Mouse (Mus musculus): ENCODE results near the gene Bmpr1b. TPM values are rescaled to one million over a fixed set of nuclear protein-coding genes. Genes with fewer than 3 reads are reported as not detected.
A peak's percentile ranks its signal among the peaks of the same experiment; 100 is the strongest.
"Not testable (repeated sequence)": the region's sequence is repeated elsewhere in the genome, so short reads cannot be mapped to it uniquely, and the experiment has no call there.

The Bmpr1b gene
- 4.8 and 12.3 TPM in 2 replicates for polyA plus RNA-seq (2014; fragmentation: Nextera tagmentation; extraction: Ambion mirVana)

- H3K36me3 ChIP-seq (ENCODE audit: control insufficient read depth, insufficient read depth, low read length) = no peaks in the 10 kb centered on the region
- H3K4me1 ChIP-seq (ENCODE audit: control insufficient read depth, insufficient read depth, low read length) = peaks cover 11% of the 10 kb centered on the region; the same call in 1 of the 2 replicates
- peaks cover 5% of the 10 kb centered on the region; the same call in 1 of the 2 replicates for H3K27me3 ChIP-seq (ENCODE audit: control insufficient read depth, insufficient read depth, low read length)
- ATAC-seq (ENCODE audit: low FRiP score, low TSS enrichment) = peak; percentile 92
- peak within 1 kb of the TSS; percentile 74 for H3K4me3 ChIP-seq (ENCODE audit: low read length)
- H3K4me2 ChIP-seq (replicated peaks; ENCODE audit: low read depth, low read length) = peak within 1 kb of the TSS; percentile 86
- peak within 1 kb of the TSS; percentile 82 for H3K9ac ChIP-seq (ENCODE audit: low read depth, low read length)
- H3K27ac ChIP-seq (ENCODE audit: low read depth, low read length) = peak within 1 kb of the TSS; percentile 64
- no peaks in the 10 kb centered on the region for H3K9me3 ChIP-seq (ENCODE audit: control insufficient read depth, low read length)
- WGBS = under 1% methylated on average over 50 of the region's 65 CpGs
These were observed at the start of gene Bmpr1b for GRCm38 (mm10) chr3:142168863-142169521. TSS of gene Bmpr1b (minus strand) at chr3:142169425.

- H3K4me2 ChIP-seq (replicated peaks; ENCODE audit: low read depth, low read length) = no peak overlapping the region
- H3K4me1 ChIP-seq (ENCODE audit: control insufficient read depth, insufficient read depth, low read length) = no peaks in the 10 kb centered on the region; the same call in 1 of the 2 replicates
- H3K9ac ChIP-seq (ENCODE audit: low read depth, low read length) = no peak overlapping the region
- H3K36me3 ChIP-seq (ENCODE audit: control insufficient read depth, insufficient read depth, low read length) = no peaks in the 10 kb centered on the region
- H3K4me3 ChIP-seq (ENCODE audit: low read length) = no peak overlapping the region
- no peak for ATAC-seq (ENCODE audit: low FRiP score, low TSS enrichment)
- no peaks in the 10 kb centered on the region for H3K9me3 ChIP-seq (ENCODE audit: control insufficient read depth, low read length)
- 60% methylated on average over 2 of the region's 2 CpGs for WGBS
- no peak overlapping the region for H3K27ac ChIP-seq (ENCODE audit: low read depth, low read length)
- H3K27me3 ChIP-seq (ENCODE audit: control insufficient read depth, insufficient read depth, low read length) = no peaks in the 10 kb centered on the region
These were observed 43.6 kb upstream of the Bmpr1b start for GRCm38 (mm10) chr3:142212821-142213220.

- WGBS = 51% methylated on average over 3 of the region's 3 CpGs
- H3K4me1 ChIP-seq (ENCODE audit: control insufficient read depth, insufficient read depth, low read length) = no peaks in the 10 kb centered on the region; the same call in 1 of the 2 replicates
- H3K27ac ChIP-seq (ENCODE audit: low read depth, low read length) = no peak overlapping the region
- no peak overlapping the region for H3K9ac ChIP-seq (ENCODE audit: low read depth, low read length)
- no peaks in the 10 kb centered on the region for H3K27me3 ChIP-seq (ENCODE audit: control insufficient read depth, insufficient read depth, low read length)
- no peak overlapping the region for H3K4me3 ChIP-seq (ENCODE audit: low read length)
- no peak for ATAC-seq (ENCODE audit: low FRiP score, low TSS enrichment)
- H3K36me3 ChIP-seq (ENCODE audit: control insufficient read depth, insufficient read depth, low read length) = no peaks in the 10 kb centered on the region
- no peak overlapping the region for H3K4me2 ChIP-seq (replicated peaks; ENCODE audit: low read depth, low read length)
- H3K9me3 ChIP-seq (ENCODE audit: control insufficient read depth, low read length) = no peaks in the 10 kb centered on the region
These were observed 43.0 kb upstream of the Bmpr1b start for GRCm38 (mm10) chr3:142212186-142212585.

- no peak overlapping the region for H3K4me2 ChIP-seq (replicated peaks; ENCODE audit: low read depth, low read length)
- no peak for ATAC-seq (ENCODE audit: low FRiP score, low TSS enrichment)
- H3K9me3 ChIP-seq (ENCODE audit: control insufficient read depth, low read length) = no peaks in the 10 kb centered on the region
- WGBS = 62% methylated on average over 6 of the region's 6 CpGs
- no peak overlapping the region for H3K4me3 ChIP-seq (ENCODE audit: low read length)
- H3K27ac ChIP-seq (ENCODE audit: low read depth, low read length) = no peak overlapping the region
- H3K27me3 ChIP-seq (ENCODE audit: control insufficient read depth, insufficient read depth, low read length) = no peaks in the 10 kb centered on the region
- H3K9ac ChIP-seq (ENCODE audit: low read depth, low read length) = no peak overlapping the region
- no peaks in the 10 kb centered on the region; the same call in 1 of the 2 replicates for H3K4me1 ChIP-seq (ENCODE audit: control insufficient read depth, insufficient read depth, low read length)
- no peaks in the 10 kb centered on the region for H3K36me3 ChIP-seq (ENCODE audit: control insufficient read depth, insufficient read depth, low read length)
These were observed 40.8 kb upstream of the Bmpr1b start for GRCm38 (mm10) chr3:142209981-142210380.

- no peaks in the 10 kb centered on the region for H3K9me3 ChIP-seq (ENCODE audit: control insufficient read depth, low read length)
- H3K36me3 ChIP-seq (ENCODE audit: control insufficient read depth, insufficient read depth, low read length) = no peaks in the 10 kb centered on the region
- no peaks in the 10 kb centered on the region; the same call in 1 of the 2 replicates for H3K4me1 ChIP-seq (ENCODE audit: control insufficient read depth, insufficient read depth, low read length)
- no peaks in the 10 kb centered on the region for H3K27me3 ChIP-seq (ENCODE audit: control insufficient read depth, insufficient read depth, low read length)
- no peak overlapping the region for H3K27ac ChIP-seq (ENCODE audit: low read depth, low read length)
- 80% methylated on average over 11 of the region's 11 CpGs for WGBS
- H3K4me3 ChIP-seq (ENCODE audit: low read length) = no peak overlapping the region
- H3K4me2 ChIP-seq (replicated peaks; ENCODE audit: low read depth, low read length) = no peak overlapping the region
- H3K9ac ChIP-seq (ENCODE audit: low read depth, low read length) = no peak overlapping the region
- ATAC-seq (ENCODE audit: low FRiP score, low TSS enrichment) = no peak
These were observed 39.8 kb upstream of the Bmpr1b start for GRCm38 (mm10) chr3:142209057-142209456.

GRCm38 (mm10) chr3:142207488-142207887, 38.3 kb upstream of the Bmpr1b start:
- Histone ChIP-seq H3K4me1 (ENCODE audit: control insufficient read depth, insufficient read depth, low read length) (no peaks in the 10 kb centered on the region; the same call in 1 of the 2 replicates), H3K36me3 (ENCODE audit: control insufficient read depth, insufficient read depth, low read length) (no peaks in the 10 kb centered on the region), H3K9ac (ENCODE audit: low read depth, low read length) (no peak overlapping the region), H3K4me2 (replicated peaks; ENCODE audit: low read depth, low read length) (no peak overlapping the region), H3K9me3 (ENCODE audit: control insufficient read depth, low read length) (0 out of 2 replicates have a peak, but pooled peaks cover 4% of the 10 kb centered on the region), H3K4me3 (ENCODE audit: low read length) (no peak overlapping the region), H3K27me3 (ENCODE audit: control insufficient read depth, insufficient read depth, low read length) (no peaks in the 10 kb centered on the region), H3K27ac (ENCODE audit: low read depth, low read length) (no peak overlapping the region)
- ATAC-seq (ENCODE audit: low FRiP score, low TSS enrichment) = no peak
- 93% methylated on average over 6 of the region's 6 CpGs for WGBS

- Histone ChIP-seq H3K9me3 (ENCODE audit: control insufficient read depth, low read length) (0 out of 2 replicates have a peak, but pooled peaks cover 4% of the 10 kb centered on the region), H3K4me3 (ENCODE audit: low read length) (no peak overlapping the region), H3K4me1 (ENCODE audit: control insufficient read depth, insufficient read depth, low read length) (no peaks in the 10 kb centered on the region; the same call in 1 of the 2 replicates), H3K4me2 (replicated peaks; ENCODE audit: low read depth, low read length) (no peak overlapping the region), H3K9ac (ENCODE audit: low read depth, low read length) (no peak overlapping the region), H3K36me3 (ENCODE audit: control insufficient read depth, insufficient read depth, low read length) (no peaks in the 10 kb centered on the region), H3K27me3 (ENCODE audit: control insufficient read depth, insufficient read depth, low read length) (no peaks in the 10 kb centered on the region), H3K27ac (ENCODE audit: low read depth, low read length) (no peak overlapping the region)
- WGBS = 33% methylated on average over 3 of the region's 3 CpGs
- ATAC-seq (ENCODE audit: low FRiP score, low TSS enrichment) = no peak
These were observed 37.1 kb upstream of the Bmpr1b start for GRCm38 (mm10) chr3:142206316-142206715.

- ATAC-seq (ENCODE audit: low FRiP score, low TSS enrichment) = no peak
- no peak overlapping the region for H3K4me2 ChIP-seq (replicated peaks; ENCODE audit: low read depth, low read length)
- 0 out of 2 replicates have a peak, but pooled peaks cover 2% of the 10 kb centered on the region for H3K9me3 ChIP-seq (ENCODE audit: control insufficient read depth, low read length)
- no peaks in the 10 kb centered on the region for H3K4me1 ChIP-seq (ENCODE audit: control insufficient read depth, insufficient read depth, low read length)
- WGBS = 88% methylated on average over 8 of the region's 8 CpGs
- no peaks in the 10 kb centered on the region for H3K36me3 ChIP-seq (ENCODE audit: control insufficient read depth, insufficient read depth, low read length)
- no peak overlapping the region for H3K27ac ChIP-seq (ENCODE audit: low read depth, low read length)
- no peak overlapping the region for H3K9ac ChIP-seq (ENCODE audit: low read depth, low read length)
- no peak overlapping the region for H3K4me3 ChIP-seq (ENCODE audit: low read length)
- no peaks in the 10 kb centered on the region for H3K27me3 ChIP-seq (ENCODE audit: control insufficient read depth, insufficient read depth, low read length)
These were observed 26.9 kb upstream of the Bmpr1b start for GRCm38 (mm10) chr3:142196142-142196541.

GRCm38 (mm10) chr3:142191627-142192026, 22.4 kb upstream of the Bmpr1b start:
- H3K27me3 ChIP-seq (ENCODE audit: control insufficient read depth, insufficient read depth, low read length); H3K9ac ChIP-seq (ENCODE audit: low read depth, low read length): not testable (repeated sequence)

More at GRCm38 (mm10) chr3:142191627-142192026, 22.4 kb upstream of the Bmpr1b start:
- H3K27ac ChIP-seq (ENCODE audit: low read depth, low read length); H3K4me3 ChIP-seq (ENCODE audit: low read length); H3K4me1 ChIP-seq (ENCODE audit: control insufficient read depth, insufficient read depth, low read length); H3K9me3 ChIP-seq (ENCODE audit: control insufficient read depth, low read length); ATAC-seq (ENCODE audit: low FRiP score, low TSS enrichment); H3K36me3 ChIP-seq (ENCODE audit: control insufficient read depth, insufficient read depth, low read length); H3K4me2 ChIP-seq (replicated peaks; ENCODE audit: low read depth, low read length): not testable (repeated sequence)

Data from kidney, embryonic 14.5 days (tissue).